Mouse (Mus musculus) ES-E14 (cell line): ENCODE data around the gene Cdc42bpg. TPM values are rescaled to one million over a fixed set of nuclear protein-coding genes. Genes with fewer than 3 reads are reported as not detected.

Experiments
- DNase-seq: peaks from one replicate; pipeline ENCODE4 v3.0.0-alpha.2; 2013; ENCODE audit warnings: low read depth, low spot score
- H3K27ac ChIP-seq: 2 replicates; pipeline ENCODE4 v1.5.1; 2012; ENCODE audit warnings: low read depth, mild to moderate bottlenecking, low read length, moderate library complexity, mixed read lengths; ENCODE audit not compliant: poor library complexity, insufficient read depth, severe bottlenecking
- H3K36me3 ChIP-seq: 2 replicates; pipeline ENCODE4 v1.6.1; 2012; ENCODE audit warnings: mild to moderate bottlenecking, low read length, moderate library complexity, mixed read lengths; ENCODE audit not compliant: control insufficient read depth, poor library complexity, insufficient read depth, severe bottlenecking
- H3K4me1 ChIP-seq, 2 experiments: fragments of 150-350 bp in 1 of 2; sonication (generic) in 1 of 2; 2 replicates each; pipeline ENCODE4 v1.6.1; 2012; ENCODE audit warnings: low read length in 2 of 2, mild to moderate bottlenecking in 1 of 2, mixed read lengths in 1 of 2; ENCODE audit not compliant: control insufficient read depth in 2 of 2, insufficient read depth in 2 of 2, poor library complexity in 1 of 2
- H3K4me3 ChIP-seq, 2 experiments: fragments of 150-350 bp in 1 of 2; sonication (generic) in 1 of 2; 2 replicates each; pipeline ENCODE4 v1.5.1; 2012; ENCODE audit warnings: low read length in 2 of 2, low read depth in 1 of 2, mild to moderate bottlenecking in 1 of 2, mixed read lengths in 1 of 2; ENCODE audit not compliant: insufficient read depth in 1 of 2, poor library complexity in 1 of 2, severe bottlenecking in 1 of 2
- H3K9ac ChIP-seq: 2 replicates; pipeline ENCODE4 v1.6.1; 2012; ENCODE audit warnings: low read depth, mild to moderate bottlenecking, low read length, mixed read lengths; ENCODE audit not compliant: poor library complexity, insufficient read depth, severe bottlenecking
- H3K9me3 ChIP-seq: fragments of 150-350 bp; sonication (generic); 2 replicates; pipeline ENCODE4 v1.6.1; 2012; ENCODE audit warnings: low read depth, mild to moderate bottlenecking, low read length; ENCODE audit not compliant: control insufficient read depth, insufficient read depth
- CHD2 ChIP-seq: IDR thresholded peaks from 2 replicates; pipeline ENCODE4 v1.6.1; 2014; ENCODE audit warnings: mild to moderate bottlenecking, low read depth, low read length, inconsistent platforms
- HCFC1 ChIP-seq: IDR thresholded peaks from 2 replicates; pipeline ENCODE4 v1.6.1; 2012; ENCODE audit warnings: low read length, inconsistent platforms, borderline replicate concordance; ENCODE audit not compliant: insufficient read depth
- MAFK ChIP-seq: IDR thresholded peaks from 2 replicates; pipeline ENCODE4 v1.6.1; 2014; ENCODE audit warnings: mild to moderate bottlenecking, low read depth, low read length, inconsistent platforms; ENCODE audit not compliant: insufficient read depth
- ZC3H11A ChIP-seq: IDR thresholded peaks from 2 replicates; pipeline ENCODE4 v1.6.1; 2012; ENCODE audit warnings: low read depth, mild to moderate bottlenecking, inconsistent platforms, low read length, borderline replicate concordance
- ZNF384 ChIP-seq: IDR thresholded peaks from 2 replicates; pipeline ENCODE4 v1.6.1; 2012; ENCODE audit warnings: low read depth, low read length, inconsistent platforms
- in situ Hi-C, 2 experiments: fragments of 600-800 bp; cut with MboI; formaldehyde crosslinking; loops; one replicate each; pipeline ENCODE4 v1.15.1; 2025; ENCODE audit warnings: low sequenced_read_pairs in 2 of 2, inconsistent platforms in 1 of 2; ENCODE audit not compliant: unreplicated experiment in 2 of 2
- total RNA-seq: library from RNA; depleted of rRNA; stranded (reverse); fragments of 300-350 nt; gene quantifications from 2 replicates; pipeline ENCODE4 v1.2.3, GENCODE M21; 2012

Cdc42bpg gene
- total RNA-seq, 1 experiment = 35.5 TPM

GRCm38 (mm10) chr19:6291117-6291781 is 15.0 kb upstream of the Cdc42bpg start:
- Histone ChIP-seq H3K4me1 (peaks cover 0 to 18% of the 10 kb centered on the region in 2 experiments; a peak in 2 of 4 replicates), H3K9me3 (no peaks in the 10 kb centered on the region), H3K27ac (peak overlapping the region; percentile 32), H3K36me3 (peaks cover 22% of the 10 kb centered on the region), H3K9ac (peak overlapping the region; percentile 15), H3K4me3 (peak overlapping the region in 1 of 2 experiments; percentile 2; a peak in 1 of 4 replicates)
- DNase-seq = no peak
- TF ChIP-seq HCFC1 = no peak
- no peak for TF ChIP-seq ZNF384
- peak; percentile 93 for TF ChIP-seq MAFK
- TF ChIP-seq CHD2 = no peak
- TF ChIP-seq ZC3H11A = no peak
- in situ Hi-C loops = no loop called here

- H3K9me3 ChIP-seq = no peaks in the 10 kb centered on the region
- peaks cover 0 to 20% of the 10 kb centered on the region in 2 experiments; a peak in 3 of 4 replicates for H3K4me1 ChIP-seq
- no peak overlapping the region for H3K9ac ChIP-seq
- no peak for TF ChIP-seq CHD2
- TF ChIP-seq MAFK = no peak
- no peak for TF ChIP-seq ZC3H11A
- no peak for TF ChIP-seq ZNF384
- TF ChIP-seq HCFC1 = no peak
- in situ Hi-C loops = no loop called here
- H3K27ac ChIP-seq = no peak overlapping the region
- H3K4me3 ChIP-seq = no peak overlapping the region
- DNase-seq = no peak
- peaks cover 20% of the 10 kb centered on the region for H3K36me3 ChIP-seq
These were observed 14.0 kb upstream of the Cdc42bpg start for GRCm38 (mm10) chr19:6292262-6292661.

GRCm38 (mm10) chr19:6294301-6294700 is 12.0 kb upstream of the Cdc42bpg start:
- DNase-seq = no peak
- Histone ChIP-seq H3K9ac (no peak overlapping the region), H3K4me1 (peaks cover 1 to 23% of the 10 kb centered on the region in 2 experiments; a peak in 3 of 4 replicates), H3K9me3 (no peaks in the 10 kb centered on the region), H3K27ac (no peak overlapping the region), H3K36me3 (peaks cover 36% of the 10 kb centered on the region), H3K4me3 (no peak overlapping the region)
- TF ChIP-seq MAFK = no peak
- no peak for TF ChIP-seq ZC3H11A
- no peak for TF ChIP-seq HCFC1
- no peak for TF ChIP-seq CHD2
- no peak for TF ChIP-seq ZNF384
- in situ Hi-C loops = no loop called here

GRCm38 (mm10) chr19:6296551-6297210 is 9.6 kb upstream of the Cdc42bpg start:
- in situ Hi-C loops = no loop called here
- H3K9me3 ChIP-seq = no peaks in the 10 kb centered on the region
- no peak for TF ChIP-seq ZNF384
- peak; percentile 83 for TF ChIP-seq MAFK
- no peak for DNase-seq
- H3K4me1 ChIP-seq = peaks cover 5 to 24% of the 10 kb centered on the region in 2 experiments; a peak in 3 of 4 replicates
- H3K27ac ChIP-seq = peak overlapping the region; percentile 21; the same call in 1 of the 2 replicates
- peaks cover 36% of the 10 kb centered on the region for H3K36me3 ChIP-seq
- no peak overlapping the region for H3K4me3 ChIP-seq
- no peak overlapping the region for H3K9ac ChIP-seq
